Mouse (Mus musculus) 416B (cell line): ENCODE data around the gene Oxct2a.
A peak's percentile ranks its signal among the peaks of the same experiment; 100 is the strongest.
"Not testable (repeated sequence)": the region's sequence is repeated elsewhere in the genome, so short reads cannot be mapped to it uniquely, and the experiment has no call there.

Experiments
- DNase-seq: peaks from one replicate; pipeline ENCODE4 v3.0.0; 2011; ENCODE audit warnings: low read depth

Oxct2a gene

GRCm38 (mm10) chr4:123323534-123323933, at the start of gene Oxct2a:
Gene Oxct2a (minus strand): TSS chr4:123323634.
- no peak for DNase-seq

GRCm38 (mm10) chr4:123363555-123363954, 40.1 kb upstream of the Oxct2a start:
- DNase-seq, result no peak

- no peak for DNase-seq
Measured at GRCm38 (mm10) chr4:123360771-123361170, 37.3 kb upstream of the Oxct2a start.

DNA sequence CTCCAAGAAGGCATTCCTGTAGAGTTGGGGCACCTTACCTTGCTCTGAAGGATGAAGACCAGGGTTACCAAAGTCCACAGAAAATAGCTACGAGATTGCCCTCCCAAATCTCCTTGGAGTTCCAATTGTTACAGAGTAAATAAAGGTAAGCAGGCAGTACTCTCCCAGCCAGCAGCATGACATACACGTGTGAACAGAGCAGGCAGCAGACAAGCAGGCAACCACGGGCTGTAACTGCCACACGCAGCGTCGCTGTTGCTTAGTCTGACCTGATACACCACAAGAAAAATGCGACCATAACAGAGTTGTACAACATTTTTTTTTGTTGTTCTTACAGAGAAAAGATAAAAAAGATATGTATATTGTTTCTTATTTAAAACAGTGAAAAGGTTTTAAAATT, 35.2 kb upstream of the Oxct2a start:
- DNase-seq, result no peak

GRCm38 (mm10) chr4:123355941-123356340, 32.5 kb upstream of the Oxct2a start:
- DNase-seq, result no peak

GRCm38 (mm10) chr4:123353271-123353877, 29.9 kb upstream of the Oxct2a start:
- DNase-seq, result no peak

GRCm38 (mm10) chr4:123343471-123343789, 20.0 kb upstream of the Oxct2a start:
- no peak for DNase-seq

GRCm38 (mm10) chr4:123342642-123343470, 19.4 kb upstream of the Oxct2a start, which contains the start of gene Bmp8a:
Gene Bmp8a (minus strand): TSS chr4:123343252.
- DNase-seq, result no peak

GRCm38 (mm10) chr4:123342091-123342641, 18.7 kb upstream of the Oxct2a start:
- DNase-seq, result no peak

- DNase-seq, result peak; percentile 70
Measured at GRCm38 (mm10) chr4:123340232-123340631, 16.8 kb upstream of the Oxct2a start.

GRCm38 (mm10) chr4:123337693-123338092, 14.3 kb upstream of the Oxct2a start:
- peak; percentile 37 for DNase-seq

DNA sequence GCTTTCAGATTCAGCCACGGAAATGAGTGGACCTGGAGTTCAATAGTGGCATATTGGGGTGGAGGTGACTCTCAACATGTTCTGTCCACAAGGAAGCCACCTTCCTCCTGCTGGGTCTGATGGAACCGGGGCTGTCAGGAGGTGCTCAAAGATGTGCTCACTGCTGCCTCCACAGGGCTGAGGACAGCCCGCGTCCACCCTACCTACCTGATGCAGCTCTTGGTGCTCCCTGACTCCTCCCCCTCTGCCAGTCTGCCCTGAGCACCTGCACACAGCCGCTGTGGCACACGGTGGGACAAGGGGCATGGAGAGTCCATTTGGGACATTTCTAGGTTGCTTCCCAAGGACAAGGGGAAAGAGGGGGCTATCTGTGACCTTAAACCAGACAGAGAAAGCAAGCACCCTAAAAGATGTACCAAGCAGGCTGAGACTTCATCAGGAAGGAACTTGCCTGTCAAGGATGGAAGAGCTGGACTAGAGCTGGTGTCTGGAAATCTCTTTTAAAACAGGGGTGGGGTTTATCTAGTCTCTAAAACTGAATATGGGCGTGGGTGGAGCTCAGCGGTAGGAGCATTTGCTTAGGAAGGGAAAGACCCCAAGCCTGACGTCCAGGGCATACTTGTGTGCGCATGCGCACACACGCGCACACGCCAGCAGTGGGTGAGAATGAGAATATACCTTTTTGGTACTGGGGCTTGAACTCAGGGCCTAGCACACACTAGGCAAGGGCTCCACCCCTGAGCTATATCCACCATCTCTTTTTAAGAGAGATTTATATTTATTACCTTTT, 12.6 kb upstream of the Oxct2a start:
- DNase-seq, result no peak

GRCm38 (mm10) chr4:123335244-123335643, 11.8 kb upstream of the Oxct2a start:
- DNase-seq, result not testable (repeated sequence)

DNA sequence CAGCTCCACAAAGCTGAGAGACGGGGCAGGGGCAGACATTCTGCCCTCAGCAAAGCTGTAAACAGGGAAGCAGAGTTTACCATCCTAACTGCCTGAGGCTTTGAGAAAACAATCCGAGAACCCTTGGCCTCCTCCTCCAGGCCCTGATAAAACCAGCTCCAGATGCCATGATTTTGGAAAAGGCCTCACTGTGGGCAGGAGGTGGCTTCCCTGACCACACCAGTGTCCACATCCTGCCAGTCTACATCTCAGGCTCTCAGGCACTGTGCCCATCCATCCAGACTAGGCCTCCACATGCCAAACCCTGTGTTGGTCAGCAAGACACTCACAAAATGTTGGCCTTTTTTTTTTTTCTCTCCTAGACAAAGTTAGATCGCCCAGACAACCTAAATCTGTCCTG, 10.7 kb upstream of the Oxct2a start:
- DNase-seq, result no peak

DNA sequence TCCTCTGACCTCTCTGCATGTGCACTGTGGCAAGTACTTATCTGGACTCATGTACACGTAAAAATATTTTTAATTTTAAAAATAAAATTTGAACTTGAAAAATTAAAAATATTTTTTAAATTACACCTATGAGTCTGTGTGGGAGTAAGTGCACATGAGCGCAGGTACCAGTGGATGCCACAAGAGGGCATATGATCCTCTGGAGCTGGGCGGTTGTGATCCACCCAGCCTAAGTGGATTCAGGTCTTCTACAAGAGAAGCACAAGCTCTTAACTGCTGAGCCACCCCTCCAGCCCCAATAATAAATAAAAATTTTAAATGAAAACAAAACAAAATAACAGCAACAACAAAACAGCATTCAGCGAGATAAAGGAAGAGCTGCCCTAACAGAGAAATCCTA, 9.7 kb upstream of the Oxct2a start:
- no peak for DNase-seq

DNA sequence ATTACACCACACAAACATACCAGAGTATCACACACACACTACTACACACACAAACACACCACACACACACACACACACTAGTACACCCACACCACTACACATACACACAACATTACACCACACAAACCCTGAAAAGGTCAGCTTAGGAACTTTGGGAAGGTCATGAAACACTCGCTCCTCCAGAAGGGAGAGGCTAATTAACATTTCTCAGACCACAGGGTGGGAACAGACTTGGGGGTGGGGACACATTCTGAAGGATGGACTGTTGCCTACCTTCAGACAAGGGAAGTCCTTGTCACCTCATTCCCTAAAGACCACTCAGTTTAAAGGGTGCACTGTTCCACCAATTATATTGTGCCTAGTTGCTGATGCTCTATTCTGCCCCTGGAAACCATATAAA, 8.5 kb upstream of the Oxct2a start:
- DNase-seq, result not testable (repeated sequence)

GRCm38 (mm10) chr4:123331326-123331725, 7.9 kb upstream of the Oxct2a start:
- DNase-seq, result no peak

GRCm38 (mm10) chr4:123328946-123329345, 5.5 kb upstream of the Oxct2a start:
- no peak for DNase-seq

GRCm38 (mm10) chr4:123327630-123328029, 4.2 kb upstream of the Oxct2a start:
- peak; percentile 30 for DNase-seq

DNA sequence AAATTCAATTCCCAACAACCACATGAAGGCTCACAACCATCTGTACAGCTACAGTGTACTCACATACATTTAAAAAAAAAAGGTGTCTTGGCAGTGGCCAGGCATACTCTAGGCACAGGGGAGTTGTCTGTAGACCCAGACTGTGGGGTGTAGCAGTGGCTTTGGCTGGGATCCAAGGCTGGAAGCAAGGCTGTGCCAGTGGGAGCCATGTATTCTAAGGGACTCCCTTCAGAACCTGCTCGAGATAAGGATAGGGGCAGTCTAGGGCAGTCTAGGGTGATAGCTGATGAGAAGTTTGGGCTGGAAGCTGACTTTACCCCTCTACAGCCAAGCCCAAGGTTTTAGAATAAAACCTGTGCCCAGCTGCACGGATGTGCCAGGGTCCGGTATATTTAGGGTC, 2.7 kb upstream of the Oxct2a start:
- no peak for DNase-seq

GRCm38 (mm10) chr4:123322910-123323309, 524 bp downstream of the Oxct2a start:
- DNase-seq, result not testable (repeated sequence)

DNA sequence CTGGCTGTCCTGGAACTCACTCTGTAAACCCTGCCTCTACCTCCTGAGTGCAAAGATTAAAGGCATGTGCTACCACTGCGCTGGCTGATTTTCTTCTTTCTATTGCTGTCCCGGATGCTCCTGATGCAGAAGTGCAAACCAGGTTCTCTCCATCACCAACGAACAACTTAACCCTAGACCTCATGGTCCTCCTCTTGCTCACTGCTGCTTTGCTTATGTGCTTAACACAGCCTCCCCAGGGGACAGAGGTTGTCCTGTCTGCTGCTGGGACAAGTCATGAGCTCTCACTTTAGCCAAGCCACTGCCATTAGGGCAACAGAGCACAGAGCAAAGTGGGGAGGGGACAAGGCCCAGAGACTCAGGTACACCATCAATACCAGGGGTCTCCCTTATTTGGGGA, 8.9 kb downstream of the Oxct2a start:
- no peak for DNase-seq

DNA sequence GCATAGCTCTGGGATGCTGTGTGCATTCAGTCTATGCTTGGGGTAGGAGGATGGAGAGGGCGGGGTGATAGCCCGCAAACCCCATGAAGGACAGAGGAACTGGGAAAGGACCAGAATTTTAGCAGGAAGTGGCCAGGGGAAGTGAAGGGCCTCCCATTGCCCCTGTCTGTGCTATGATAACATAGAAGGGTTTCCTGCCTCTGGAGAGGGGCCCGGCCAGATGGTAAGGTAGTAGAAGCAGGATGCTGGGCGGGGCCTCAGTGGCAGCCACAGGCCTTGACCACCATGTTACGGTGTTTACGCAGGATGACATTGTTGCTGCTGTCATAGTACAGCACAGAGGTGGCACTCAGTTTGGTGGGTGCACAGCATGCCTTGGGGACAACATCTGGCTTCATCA, 10.4 kb downstream of the Oxct2a start:
- peak; percentile 95 for DNase-seq
